Mouse (Mus musculus) neural tube, embryonic 11.5 days (tissue): Measurements from ENCODE around the gene Sco2. TPM values are rescaled to one million over a fixed set of nuclear protein-coding genes. Genes with fewer than 3 reads are reported as not detected.

Experiments used
- ATAC-seq: fragments of 200-750 bp; cut with Nextera tagmentation; 2 replicates; pipeline ENCODE4 v1.8.0; 2017; ENCODE audit warnings: moderate number of reproducible peaks, mild to moderate bottlenecking, moderate TSS enrichment, moderate library complexity; ENCODE audit not compliant: insufficient read depth, low FRiP score, low TSS enrichment
- DNase-seq: peaks from one replicate; pipeline ENCODE4 v3.0.0-alpha.2; 2015; ENCODE audit warnings: low spot score
- H3K27ac ChIP-seq: fragments of 300-500 bp; sonication (generic); 2 replicates; pipeline ENCODE4 v1.5.1; 2014; ENCODE audit warnings: low read depth, mild to moderate bottlenecking, low read length
- H3K27me3 ChIP-seq: fragments of 300-500 bp; sonication (generic); 2 replicates; pipeline ENCODE4 v1.6.1; 2014; ENCODE audit warnings: mild to moderate bottlenecking, low read length, mixed read lengths; ENCODE audit not compliant: control insufficient read depth, insufficient read depth
- H3K36me3 ChIP-seq: fragments of 300-500 bp; sonication (generic); 2 replicates; pipeline ENCODE4 v1.6.1; 2014; ENCODE audit warnings: mild to moderate bottlenecking, low read length, moderate library complexity, mixed read lengths; ENCODE audit not compliant: control insufficient read depth, insufficient read depth
- H3K4me1 ChIP-seq: fragments of 300-500 bp; sonication (generic); 2 replicates; pipeline ENCODE4 v1.6.1; 2014; ENCODE audit warnings: low read length, mixed read lengths; ENCODE audit not compliant: control insufficient read depth, insufficient read depth
- H3K4me2 ChIP-seq: fragments of 300-500 bp; sonication (generic); 2 replicates; pipeline ENCODE4 v1.6.1; 2014; ENCODE audit warnings: low read depth, mild to moderate bottlenecking, moderate library complexity
- H3K4me3 ChIP-seq: fragments of 300-500 bp; sonication (generic); 2 replicates; pipeline ENCODE4 v1.5.1; 2014; ENCODE audit warnings: low read depth, low read length
- H3K9ac ChIP-seq: fragments of 300-500 bp; sonication (generic); 2 replicates; pipeline ENCODE4 v1.6.1; 2014; ENCODE audit warnings: mild to moderate bottlenecking, low read length
- H3K9me3 ChIP-seq: fragments of 300-500 bp; sonication (generic); 2 replicates; pipeline ENCODE4 v1.6.1; 2016; ENCODE audit warnings: low read length; ENCODE audit not compliant: control insufficient read depth
- WGBS: fragments of 180-500 bp; shearing (Covaris S2); extraction: QIAGEN DNeasy Blood & Tissue Kit; methylation state at CpG from one replicate; pipeline ENCODE4 v1.1.7; 2014; 5-methylcytosine and 5-hydroxymethylcytosine counted together
- polyA plus RNA-seq: library from polyadenylated mRNA; unstranded; fragments of >200 nt; fragmentation: Nextera tagmentation; extraction: Ambion mirVana; gene quantifications from 2 replicates; pipeline ENCODE4 v1.2.1, GENCODE M21; 2014

Sco2 gene
- polyA plus RNA-seq, 1 experiment from 2014 or later = 6.0 TPM

GRCm38 (mm10) chr15:89351302-89351701 is 22.3 kb downstream of the Sco2 start:
- Histone ChIP-seq H3K9me3 (no peaks in the 10 kb centered on the region), H3K36me3 (peaks cover 12% of the 10 kb centered on the region), H3K4me1 (peaks cover 9% of the 10 kb centered on the region), H3K27ac (no peak overlapping the region), H3K9ac (no peak overlapping the region), H3K4me3 (no peak overlapping the region), H3K4me2 (no peak overlapping the region), H3K27me3 (no peaks in the 10 kb centered on the region)
- DNase-seq (no peak), ATAC-seq (no peak)
- 93% methylated on average over 15 of the region's 15 CpGs for WGBS

GRCm38 (mm10) chr15:89350447-89350846 is 23.2 kb downstream of the Sco2 start:
- H3K27ac ChIP-seq = no peak overlapping the region
- H3K4me1 ChIP-seq = peaks cover 9% of the 10 kb centered on the region
- WGBS = 91% methylated on average over 5 of the region's 5 CpGs
- DNase-seq (no peak), ATAC-seq (no peak)
- H3K9ac ChIP-seq = no peak overlapping the region
- H3K4me2 ChIP-seq = no peak overlapping the region
- peaks cover 12% of the 10 kb centered on the region for H3K36me3 ChIP-seq
- no peaks in the 10 kb centered on the region for H3K9me3 ChIP-seq
- H3K4me3 ChIP-seq = no peak overlapping the region
- no peaks in the 10 kb centered on the region for H3K27me3 ChIP-seq

- Histone ChIP-seq H3K4me3 (no peak overlapping the region), H3K9me3 (no peaks in the 10 kb centered on the region), H3K27me3 (no peaks in the 10 kb centered on the region), H3K36me3 (no peaks in the 10 kb centered on the region), H3K4me2 (no peak overlapping the region), H3K27ac (no peak overlapping the region), H3K9ac (no peak overlapping the region), H3K4me1 (no peaks in the 10 kb centered on the region)
- 88% methylated on average over 3 of the region's 3 CpGs for WGBS
- DNase-seq = no peak
- no peak for ATAC-seq
These were observed 30.3 kb downstream of the Sco2 start for GRCm38 (mm10) chr15:89343325-89343724.

- Histone ChIP-seq H3K9me3 (no peaks in the 10 kb centered on the region), H3K9ac (no peak overlapping the region), H3K4me3 (no peak overlapping the region), H3K36me3 (no peaks in the 10 kb centered on the region), H3K27ac (no peak overlapping the region), H3K4me2 (no peak overlapping the region), H3K27me3 (no peaks in the 10 kb centered on the region), H3K4me1 (no peaks in the 10 kb centered on the region)
- WGBS = 39% methylated on average over 1 of the region's 1 CpGs
- ATAC-seq (no peak), DNase-seq (no peak)
These were observed 32.0 kb downstream of the Sco2 start for GRCm38 (mm10) chr15:89341678-89342077.

GRCm38 (mm10) chr15:89340136-89340535 is 33.5 kb downstream of the Sco2 start:
- Histone ChIP-seq H3K4me1 (no peaks in the 10 kb centered on the region), H3K36me3 (no peaks in the 10 kb centered on the region), H3K4me3 (no peak overlapping the region), H3K27ac (no peak overlapping the region), H3K27me3 (no peaks in the 10 kb centered on the region), H3K9ac (no peak overlapping the region), H3K4me2 (no peak overlapping the region), H3K9me3 (no peaks in the 10 kb centered on the region)
- 78% methylated on average over 3 of the region's 3 CpGs for WGBS
- DNase-seq (no peak), ATAC-seq (no peak)

GRCm38 (mm10) chr15:89339696-89340095 is 34.0 kb downstream of the Sco2 start:
- H3K4me3 ChIP-seq = no peak overlapping the region
- no peak overlapping the region for H3K27ac ChIP-seq
- no peak for ATAC-seq
- WGBS = 86% methylated on average over 2 of the region's 2 CpGs
- H3K9ac ChIP-seq = no peak overlapping the region
- no peaks in the 10 kb centered on the region for H3K27me3 ChIP-seq
- no peaks in the 10 kb centered on the region for H3K36me3 ChIP-seq
- DNase-seq = no peak
- H3K4me2 ChIP-seq = no peak overlapping the region
- no peaks in the 10 kb centered on the region for H3K4me1 ChIP-seq
- H3K9me3 ChIP-seq = no peaks in the 10 kb centered on the region

- no peak overlapping the region for H3K27ac ChIP-seq
- H3K9ac ChIP-seq = no peak overlapping the region
- ATAC-seq (no peak), DNase-seq (no peak)
- H3K4me3 ChIP-seq = no peak overlapping the region
- no peaks in the 10 kb centered on the region for H3K27me3 ChIP-seq
- no peaks in the 10 kb centered on the region for H3K4me1 ChIP-seq
- WGBS = 88% methylated on average over 14 of the region's 14 CpGs
- H3K4me2 ChIP-seq = no peak overlapping the region
- no peaks in the 10 kb centered on the region for H3K36me3 ChIP-seq
- H3K9me3 ChIP-seq = no peaks in the 10 kb centered on the region
These were observed 37.2 kb downstream of the Sco2 start for GRCm38 (mm10) chr15:89336422-89336821.

- 87% methylated on average over 17 of the region's 17 CpGs for WGBS
- Histone ChIP-seq H3K27me3 (no peaks in the 10 kb centered on the region), H3K9ac (no peak overlapping the region), H3K9me3 (no peaks in the 10 kb centered on the region), H3K4me2 (no peak overlapping the region), H3K4me1 (no peaks in the 10 kb centered on the region), H3K36me3 (no peaks in the 10 kb centered on the region), H3K4me3 (no peak overlapping the region), H3K27ac (no peak overlapping the region)
- ATAC-seq (no peak), DNase-seq (no peak)
These were observed 38.7 kb downstream of the Sco2 start for GRCm38 (mm10) chr15:89334774-89335537.

- WGBS = 92% methylated on average over 7 of the region's 7 CpGs
- no peaks in the 10 kb centered on the region for H3K4me1 ChIP-seq
- no peak within 1 kb of the TSS for H3K27ac ChIP-seq
- H3K27me3 ChIP-seq = no peaks in the 10 kb centered on the region
- H3K9me3 ChIP-seq = no peaks in the 10 kb centered on the region
- no peak within 1 kb of the TSS for H3K9ac ChIP-seq
- H3K4me2 ChIP-seq = no peak within 1 kb of the TSS
- DNase-seq (no peak), ATAC-seq (no peak)
- no peaks in the 10 kb centered on the region for H3K36me3 ChIP-seq
- H3K4me3 ChIP-seq = no peak within 1 kb of the TSS
These were observed 39.4 kb downstream of the Sco2 start, which contains the start of gene Miox for GRCm38 (mm10) chr15:89334271-89334670. Gene Miox (plus strand): TSS chr15:89334398.
